Mouse (Mus musculus) neural tube, embryonic 11.5 days (tissue): Measurements from ENCODE around the gene Pakap. TPM values are rescaled to one million over a fixed set of nuclear protein-coding genes. Genes with fewer than 3 reads are reported as not detected.

Experiments used
- ATAC-seq: fragments of 200-750 bp; cut with Nextera tagmentation; 2 replicates; pipeline ENCODE4 v1.8.0; 2017; ENCODE audit warnings: moderate number of reproducible peaks, mild to moderate bottlenecking, moderate TSS enrichment, moderate library complexity; ENCODE audit not compliant: insufficient read depth, low FRiP score, low TSS enrichment
- DNase-seq: peaks from one replicate; pipeline ENCODE4 v3.0.0-alpha.2; 2015; ENCODE audit warnings: low spot score
- H3K27ac ChIP-seq: fragments of 300-500 bp; sonication (generic); 2 replicates; pipeline ENCODE4 v1.5.1; 2014; ENCODE audit warnings: low read depth, mild to moderate bottlenecking, low read length
- H3K27me3 ChIP-seq: fragments of 300-500 bp; sonication (generic); 2 replicates; pipeline ENCODE4 v1.6.1; 2014; ENCODE audit warnings: mild to moderate bottlenecking, low read length, mixed read lengths; ENCODE audit not compliant: control insufficient read depth, insufficient read depth
- H3K36me3 ChIP-seq: fragments of 300-500 bp; sonication (generic); 2 replicates; pipeline ENCODE4 v1.6.1; 2014; ENCODE audit warnings: mild to moderate bottlenecking, low read length, moderate library complexity, mixed read lengths; ENCODE audit not compliant: control insufficient read depth, insufficient read depth
- H3K4me1 ChIP-seq: fragments of 300-500 bp; sonication (generic); 2 replicates; pipeline ENCODE4 v1.6.1; 2014; ENCODE audit warnings: low read length, mixed read lengths; ENCODE audit not compliant: control insufficient read depth, insufficient read depth
- H3K4me2 ChIP-seq: fragments of 300-500 bp; sonication (generic); 2 replicates; pipeline ENCODE4 v1.6.1; 2014; ENCODE audit warnings: low read depth, mild to moderate bottlenecking, moderate library complexity
- H3K4me3 ChIP-seq: fragments of 300-500 bp; sonication (generic); 2 replicates; pipeline ENCODE4 v1.5.1; 2014; ENCODE audit warnings: low read depth, low read length
- H3K9ac ChIP-seq: fragments of 300-500 bp; sonication (generic); 2 replicates; pipeline ENCODE4 v1.6.1; 2014; ENCODE audit warnings: mild to moderate bottlenecking, low read length
- H3K9me3 ChIP-seq: fragments of 300-500 bp; sonication (generic); 2 replicates; pipeline ENCODE4 v1.6.1; 2016; ENCODE audit warnings: low read length; ENCODE audit not compliant: control insufficient read depth
- WGBS: fragments of 180-500 bp; shearing (Covaris S2); extraction: QIAGEN DNeasy Blood & Tissue Kit; methylation state at CpG from one replicate; pipeline ENCODE4 v1.1.7; 2014; 5-methylcytosine and 5-hydroxymethylcytosine counted together
- polyA plus RNA-seq: library from polyadenylated mRNA; unstranded; fragments of >200 nt; fragmentation: Nextera tagmentation; extraction: Ambion mirVana; gene quantifications from 2 replicates; pipeline ENCODE4 v1.2.1, GENCODE M21; 2014

Pakap gene
- polyA plus RNA-seq, 1 experiment from 2014 or later, result 20.8 TPM

GRCm38 (mm10) chr4:57940631-57941030, 372.7 kb downstream of the Pakap start:
- Histone ChIP-seq H3K9me3 (no peaks in the 10 kb centered on the region), H3K4me1 (no peaks in the 10 kb centered on the region), H3K27me3 (no peaks in the 10 kb centered on the region), H3K4me3 (no peak overlapping the region), H3K36me3 (peaks cover 3% of the 10 kb centered on the region; the same call in 1 of the 2 replicates), H3K9ac (no peak overlapping the region), H3K27ac (no peak overlapping the region), H3K4me2 (no peak overlapping the region)
- DNase-seq, result no peak
- 90% methylated on average over 4 of the region's 4 CpGs for WGBS
- no peak for ATAC-seq

GRCm38 (mm10) chr4:57942892-57943291, 374.9 kb downstream of the Pakap start:
- no peaks in the 10 kb centered on the region for H3K27me3 ChIP-seq
- H3K4me1 ChIP-seq, result no peaks in the 10 kb centered on the region
- no peak for DNase-seq
- no peak overlapping the region for H3K4me2 ChIP-seq
- 96% methylated on average over 2 of the region's 2 CpGs for WGBS
- no peak for ATAC-seq
- H3K9me3 ChIP-seq, result no peaks in the 10 kb centered on the region
- H3K4me3 ChIP-seq, result no peak overlapping the region
- no peak overlapping the region for H3K27ac ChIP-seq
- peaks cover 3% of the 10 kb centered on the region; the same call in 1 of the 2 replicates for H3K36me3 ChIP-seq
- H3K9ac ChIP-seq, result no peak overlapping the region

Other genes with a start within 250 kb of the Pakap start
- gene Palm2, start 133.9 kb upstream of the Pakap start, polyA plus RNA-seq, result 1.4 and 2.0 TPM in 2 replicates
- gene Akap2, start 149.5 kb downstream of the Pakap start, polyA plus RNA-seq, result 29.7 TPM in 2 replicates